Mouse (Mus musculus) ES-E14 (cell line): Measurements from ENCODE around the gene Kif1b. TPM values are rescaled to one million over a fixed set of nuclear protein-coding genes. Genes with fewer than 3 reads are reported as not detected.

ENCODE experiments used
- DNase-seq: peaks from one replicate; pipeline ENCODE4 v3.0.0-alpha.2; 2013; ENCODE audit warnings: low read depth, low spot score
- H3K27ac ChIP-seq: 2 replicates; pipeline ENCODE4 v1.5.1; 2012; ENCODE audit warnings: low read depth, mild to moderate bottlenecking, low read length, moderate library complexity, mixed read lengths; ENCODE audit not compliant: poor library complexity, insufficient read depth, severe bottlenecking
- H3K36me3 ChIP-seq: 2 replicates; pipeline ENCODE4 v1.6.1; 2012; ENCODE audit warnings: mild to moderate bottlenecking, low read length, moderate library complexity, mixed read lengths; ENCODE audit not compliant: control insufficient read depth, poor library complexity, insufficient read depth, severe bottlenecking
- H3K4me1 ChIP-seq, 2 experiments: fragments of 150-350 bp in 1 of 2; sonication (generic) in 1 of 2; 2 replicates each; pipeline ENCODE4 v1.6.1; 2012; ENCODE audit warnings: low read length in 2 of 2, mild to moderate bottlenecking in 1 of 2, mixed read lengths in 1 of 2; ENCODE audit not compliant: control insufficient read depth in 2 of 2, insufficient read depth in 2 of 2, poor library complexity in 1 of 2
- H3K4me3 ChIP-seq, 2 experiments: fragments of 150-350 bp in 1 of 2; sonication (generic) in 1 of 2; 2 replicates each; pipeline ENCODE4 v1.5.1; 2012; ENCODE audit warnings: low read length in 2 of 2, low read depth in 1 of 2, mild to moderate bottlenecking in 1 of 2, mixed read lengths in 1 of 2; ENCODE audit not compliant: insufficient read depth in 1 of 2, poor library complexity in 1 of 2, severe bottlenecking in 1 of 2
- H3K9ac ChIP-seq: 2 replicates; pipeline ENCODE4 v1.6.1; 2012; ENCODE audit warnings: low read depth, mild to moderate bottlenecking, low read length, mixed read lengths; ENCODE audit not compliant: poor library complexity, insufficient read depth, severe bottlenecking
- H3K9me3 ChIP-seq: fragments of 150-350 bp; sonication (generic); 2 replicates; pipeline ENCODE4 v1.6.1; 2012; ENCODE audit warnings: low read depth, mild to moderate bottlenecking, low read length; ENCODE audit not compliant: control insufficient read depth, insufficient read depth
- CHD2 ChIP-seq: IDR thresholded peaks from 2 replicates; pipeline ENCODE4 v1.6.1; 2014; ENCODE audit warnings: mild to moderate bottlenecking, low read depth, low read length, inconsistent platforms
- HCFC1 ChIP-seq: IDR thresholded peaks from 2 replicates; pipeline ENCODE4 v1.6.1; 2012; ENCODE audit warnings: low read length, inconsistent platforms, borderline replicate concordance; ENCODE audit not compliant: insufficient read depth
- MAFK ChIP-seq: IDR thresholded peaks from 2 replicates; pipeline ENCODE4 v1.6.1; 2014; ENCODE audit warnings: mild to moderate bottlenecking, low read depth, low read length, inconsistent platforms; ENCODE audit not compliant: insufficient read depth
- ZC3H11A ChIP-seq: IDR thresholded peaks from 2 replicates; pipeline ENCODE4 v1.6.1; 2012; ENCODE audit warnings: low read depth, mild to moderate bottlenecking, inconsistent platforms, low read length, borderline replicate concordance
- ZNF384 ChIP-seq: IDR thresholded peaks from 2 replicates; pipeline ENCODE4 v1.6.1; 2012; ENCODE audit warnings: low read depth, low read length, inconsistent platforms
- in situ Hi-C, 2 experiments: fragments of 600-800 bp; cut with MboI; formaldehyde crosslinking; loops; one replicate each; pipeline ENCODE4 v1.15.1; 2025; ENCODE audit warnings: low sequenced_read_pairs in 2 of 2, inconsistent platforms in 1 of 2; ENCODE audit not compliant: unreplicated experiment in 2 of 2
- total RNA-seq: library from RNA; depleted of rRNA; stranded (reverse); fragments of 300-350 nt; gene quantifications from 2 replicates; pipeline ENCODE4 v1.2.3, GENCODE M21; 2012

Gene Kif1b
- total RNA-seq, 1 experiment: 27.1 TPM

DNA sequence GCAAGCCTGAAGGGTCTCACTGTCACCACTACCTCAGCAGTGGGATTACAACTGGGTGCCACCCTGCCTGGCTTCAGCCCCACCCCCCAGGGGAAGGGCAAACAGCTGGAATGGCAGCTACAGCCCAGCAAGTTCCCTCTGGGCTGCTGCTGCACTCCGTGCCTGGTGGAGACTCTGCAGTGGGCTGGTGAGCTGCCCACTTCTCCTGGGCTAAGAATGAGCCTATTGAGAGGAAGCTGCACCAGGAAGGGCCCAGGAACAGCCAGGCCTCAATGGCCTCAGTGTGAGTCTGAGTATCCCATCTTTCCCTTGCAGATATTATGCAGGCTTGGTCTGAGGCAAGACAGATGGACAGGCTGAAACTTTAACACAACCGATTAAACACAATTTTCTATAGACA lies 30.6 kb upstream of the Kif1b start:
- DNase-seq: no peak
- H3K27ac ChIP-seq: no peak overlapping the region
- in situ Hi-C loops: no loop called here
- TF ChIP-seq MAFK (no peak), CHD2 (no peak), ZC3H11A (no peak), ZNF384 (no peak), HCFC1 (no peak)
- H3K4me1 ChIP-seq: peaks cover 0 to 9% of the 10 kb centered on the region in 2 experiments; a peak in 2 of 4 replicates
- H3K9ac ChIP-seq: no peak overlapping the region
- H3K36me3 ChIP-seq: peaks cover 46% of the 10 kb centered on the region
- H3K9me3 ChIP-seq: no peaks in the 10 kb centered on the region
- H3K4me3 ChIP-seq: no peak overlapping the region

GRCm38 (mm10) chr4:149337353-149337752 lies 29.9 kb upstream of the Kif1b start:
- H3K9me3 ChIP-seq: no peaks in the 10 kb centered on the region
- TF ChIP-seq HCFC1 (no peak), MAFK (no peak), CHD2 (no peak), ZC3H11A (no peak), ZNF384 (no peak)
- no peak overlapping the region for H3K4me3 ChIP-seq
- no peak for DNase-seq
- H3K27ac ChIP-seq: no peak overlapping the region
- H3K4me1 ChIP-seq: peaks cover 2 to 13% of the 10 kb centered on the region in 2 experiments; a peak in 2 of 4 replicates
- in situ Hi-C loops: no loop called here
- no peak overlapping the region for H3K9ac ChIP-seq
- peaks cover 46% of the 10 kb centered on the region for H3K36me3 ChIP-seq

DNA sequence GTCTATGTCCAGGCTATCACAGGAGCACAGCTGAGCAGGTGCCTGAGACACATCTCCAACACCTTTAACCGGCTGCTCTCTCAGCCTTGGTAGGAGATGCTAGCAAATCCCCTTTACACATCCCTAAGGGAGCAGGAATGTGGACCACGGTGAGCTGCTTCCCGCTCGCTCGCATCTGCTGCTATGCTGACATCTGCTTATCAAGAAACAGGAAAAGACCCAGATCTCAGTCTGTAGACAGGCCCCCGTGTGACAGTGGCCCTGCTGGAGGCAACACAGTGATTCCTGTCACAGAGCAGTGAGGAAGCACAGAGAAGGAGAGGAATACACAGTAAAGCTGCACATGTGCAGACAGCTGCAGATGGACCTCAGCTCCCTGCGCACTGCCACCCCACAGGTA lies 28.8 kb upstream of the Kif1b start:
- TF ChIP-seq CHD2 (no peak), HCFC1 (no peak), ZNF384 (no peak), MAFK (no peak), ZC3H11A (no peak)
- Histone ChIP-seq H3K4me3 (no peak overlapping the region), H3K9me3 (no peaks in the 10 kb centered on the region), H3K9ac (no peak overlapping the region), H3K27ac (no peak overlapping the region), H3K4me1 (peaks cover 2 to 16% of the 10 kb centered on the region in 2 experiments; a peak in 2 of 4 replicates), H3K36me3 (peaks cover 47% of the 10 kb centered on the region)
- DNase-seq: no peak
- in situ Hi-C loops: no loop called here

GRCm38 (mm10) chr4:149334881-149335280 lies 27.4 kb upstream of the Kif1b start:
- peaks cover 2 to 9% of the 10 kb centered on the region in 2 experiments; a peak in 2 of 4 replicates for H3K4me1 ChIP-seq
- TF ChIP-seq ZNF384: no peak
- no peak for TF ChIP-seq ZC3H11A
- TF ChIP-seq HCFC1: no peak
- no peak for TF ChIP-seq MAFK
- no peak for TF ChIP-seq CHD2
- in situ Hi-C loops: no loop called here
- no peak overlapping the region for H3K27ac ChIP-seq
- peaks cover 56% of the 10 kb centered on the region for H3K36me3 ChIP-seq
- H3K9ac ChIP-seq: no peak overlapping the region
- DNase-seq: no peak
- no peak overlapping the region for H3K4me3 ChIP-seq
- no peaks in the 10 kb centered on the region for H3K9me3 ChIP-seq

GRCm38 (mm10) chr4:149332726-149333125 lies 25.2 kb upstream of the Kif1b start:
- no peak overlapping the region for H3K4me3 ChIP-seq
- peak; percentile 37 for DNase-seq
- H3K9me3 ChIP-seq: no peaks in the 10 kb centered on the region
- TF ChIP-seq CHD2 (no peak), ZNF384 (no peak), HCFC1 (no peak), MAFK (0 out of 2 replicates have a peak, but pooled peaks have one; percentile 5), ZC3H11A (no peak)
- H3K27ac ChIP-seq: peak overlapping the region; percentile 92
- peaks cover 60% of the 10 kb centered on the region for H3K36me3 ChIP-seq
- peaks cover 2 to 8% of the 10 kb centered on the region in 2 experiments; a peak in 2 of 4 replicates for H3K4me1 ChIP-seq
- peak overlapping the region; percentile 55; the same call in 1 of the 2 replicates for H3K9ac ChIP-seq
- in situ Hi-C loops: no loop called here
